Mouse (Mus musculus): Measurements from ENCODE around the gene Sema4a. TPM values are rescaled to one million over a fixed set of nuclear protein-coding genes. Genes with fewer than 3 reads are reported as not detected.

Sema4a gene
- polyA plus RNA-seq, 1 experiment from 2014 or later = 28.8 TPM

DNA sequence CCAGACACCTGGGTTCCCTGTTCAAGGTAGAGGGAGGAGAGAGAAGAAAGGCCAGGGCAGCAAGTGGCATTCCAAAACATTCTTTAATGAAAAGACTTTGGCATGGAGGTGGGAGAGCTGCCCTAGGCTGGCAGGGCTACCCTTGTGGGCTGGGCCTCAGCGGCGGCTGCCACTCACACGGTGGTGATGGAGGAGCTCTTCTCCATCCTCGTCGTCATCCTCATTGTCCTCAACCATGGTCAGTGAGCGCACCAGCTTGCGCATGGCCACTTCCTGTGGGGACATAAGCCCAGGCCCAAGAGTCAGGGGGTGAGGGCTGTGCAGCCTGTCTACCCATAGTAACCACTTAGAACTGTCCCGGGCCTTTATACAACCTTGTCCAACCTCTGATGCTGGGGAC, 22.2 kb upstream of the Sema4a start:
- no peaks in the 10 kb centered on the region for H3K9me3 ChIP-seq
- peaks cover 10% of the 10 kb centered on the region; the same call in 1 of the 2 replicates for H3K36me3 ChIP-seq
- no peak overlapping the region for H3K4me2 ChIP-seq (replicated peaks)
- H3K27me3 ChIP-seq = peaks cover 68% of the 10 kb centered on the region
- no peak overlapping the region for H3K27ac ChIP-seq
- peaks cover 10% of the 10 kb centered on the region for H3K4me1 ChIP-seq (replicated peaks)
- WGBS = 72% methylated on average over 8 of the region's 8 CpGs
- H3K4me3 ChIP-seq (replicated peaks) = no peak overlapping the region
- 0 out of 2 replicates have a peak overlapping the region, but pooled peaks have one; percentile 2 for H3K9ac ChIP-seq (replicated peaks)
- peak; percentile 29; the same call in 1 of the 2 replicates for ATAC-seq

DNA sequence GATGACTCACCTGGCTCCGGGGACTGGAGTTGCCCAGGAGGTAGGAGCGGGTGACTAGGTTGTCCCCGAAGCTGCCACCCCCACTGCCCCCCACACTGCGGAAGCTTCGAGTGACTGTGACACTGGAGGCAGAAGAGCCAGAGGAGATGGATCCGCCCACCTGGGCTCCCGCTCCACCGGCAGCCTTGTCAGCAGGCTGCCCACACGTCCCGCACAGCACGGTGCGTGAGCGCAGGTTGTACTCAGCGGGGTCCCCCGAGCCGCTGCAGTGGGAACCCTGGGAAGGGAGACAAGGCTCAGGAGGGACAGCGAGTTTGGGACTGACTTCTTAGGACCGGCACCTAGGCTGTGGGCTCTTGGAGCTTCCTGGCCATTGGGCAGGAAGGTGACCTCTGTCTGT, 21.4 kb upstream of the Sema4a start:
- no peak overlapping the region for H3K4me3 ChIP-seq (replicated peaks)
- H3K27ac ChIP-seq = no peak overlapping the region
- peak overlapping the region; percentile 46; the same call in 1 of the 2 replicates for H3K9ac ChIP-seq (replicated peaks)
- no peak overlapping the region for H3K4me2 ChIP-seq (replicated peaks)
- H3K4me1 ChIP-seq (replicated peaks) = peaks cover 9% of the 10 kb centered on the region
- peaks cover 63% of the 10 kb centered on the region for H3K27me3 ChIP-seq
- H3K36me3 ChIP-seq = peaks cover 8% of the 10 kb centered on the region; the same call in 1 of the 2 replicates
- no peaks in the 10 kb centered on the region for H3K9me3 ChIP-seq
- ATAC-seq = no peak
- 25% methylated on average over 18 of the region's 18 CpGs for WGBS

DNA sequence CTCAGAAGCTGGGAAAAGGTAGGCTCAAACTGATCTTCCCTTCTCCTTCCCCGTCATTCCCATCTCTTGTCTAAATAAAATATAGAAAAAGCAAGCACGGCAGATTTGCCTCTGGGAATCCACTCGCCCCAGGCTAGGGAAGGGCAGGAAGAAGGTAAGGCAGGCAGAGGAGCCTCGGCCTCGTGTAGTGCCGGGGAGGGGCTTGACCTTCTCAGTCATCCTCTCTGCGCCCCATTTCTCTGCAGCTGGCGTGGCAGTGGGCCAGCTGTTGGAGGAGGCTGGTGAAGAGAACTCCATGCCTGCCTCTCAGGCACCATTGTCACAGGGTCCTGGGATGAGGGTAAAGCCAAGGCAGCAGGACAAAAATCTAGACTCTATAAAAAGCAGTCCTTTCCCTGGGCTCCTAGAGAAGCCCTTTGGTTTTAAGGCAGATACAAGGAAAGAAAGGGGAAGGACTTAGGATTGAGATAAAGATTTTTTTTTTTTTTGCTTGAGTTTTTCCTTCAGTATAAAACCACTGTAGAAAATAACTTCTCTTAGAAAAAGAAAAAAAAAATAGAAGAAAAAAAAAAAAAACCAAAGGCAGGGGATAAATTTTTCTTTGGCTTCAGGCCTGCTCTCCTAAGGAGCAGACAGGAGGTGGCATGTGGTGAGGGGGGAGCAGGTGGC, 20.5 kb upstream of the Sema4a start:
- H3K27me3 ChIP-seq = peaks cover 55% of the 10 kb centered on the region
- H3K9ac ChIP-seq (replicated peaks) = peak overlapping the region; percentile 46; the same call in 1 of the 2 replicates
- 66% methylated on average over 8 of the region's 8 CpGs for WGBS

DNA sequence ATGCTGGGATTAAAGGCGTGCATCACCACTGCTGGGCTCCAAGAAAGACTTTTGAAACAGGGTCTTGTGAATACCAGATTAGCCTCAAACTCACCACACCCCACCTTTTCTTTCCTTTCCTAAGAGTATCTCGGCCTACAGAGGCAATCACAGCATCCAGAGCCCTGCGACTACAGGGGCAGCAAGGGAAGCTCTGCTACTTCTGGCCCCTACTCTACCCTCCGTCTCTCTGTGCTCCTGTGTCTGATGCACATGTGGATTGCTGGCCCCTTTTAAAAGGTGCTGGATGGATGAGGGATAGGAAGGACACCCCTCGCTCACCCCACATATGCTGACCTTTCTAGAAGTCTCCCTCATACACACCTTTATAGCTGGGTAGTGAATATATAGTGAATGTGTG, 19.7 kb upstream of the Sema4a start:
- WGBS = 84% methylated on average over 5 of the region's 5 CpGs
- H3K9me3 ChIP-seq = no peaks in the 10 kb centered on the region
- peaks cover 9% of the 10 kb centered on the region for H3K4me1 ChIP-seq (replicated peaks)
- no peak for ATAC-seq
- no peak overlapping the region for H3K4me2 ChIP-seq (replicated peaks)
- peaks cover 47% of the 10 kb centered on the region for H3K27me3 ChIP-seq
- H3K27ac ChIP-seq = no peak overlapping the region
- H3K4me3 ChIP-seq (replicated peaks) = no peak overlapping the region
- no peaks in the 10 kb centered on the region for H3K36me3 ChIP-seq
- H3K9ac ChIP-seq (replicated peaks) = no peak overlapping the region

More for the DNA sequence above, 20.5 kb upstream of the Sema4a start:
- H3K4me1 ChIP-seq (replicated peaks) = peaks cover 9% of the 10 kb centered on the region
- no peaks in the 10 kb centered on the region for H3K9me3 ChIP-seq
- H3K27ac ChIP-seq = no peak overlapping the region
- H3K4me3 ChIP-seq (replicated peaks) = no peak overlapping the region
- no peak for ATAC-seq
- H3K4me2 ChIP-seq (replicated peaks) = no peak overlapping the region
- 0 out of 2 replicates have a peak, but pooled peaks cover 3% of the 10 kb centered on the region for H3K36me3 ChIP-seq

DNA sequence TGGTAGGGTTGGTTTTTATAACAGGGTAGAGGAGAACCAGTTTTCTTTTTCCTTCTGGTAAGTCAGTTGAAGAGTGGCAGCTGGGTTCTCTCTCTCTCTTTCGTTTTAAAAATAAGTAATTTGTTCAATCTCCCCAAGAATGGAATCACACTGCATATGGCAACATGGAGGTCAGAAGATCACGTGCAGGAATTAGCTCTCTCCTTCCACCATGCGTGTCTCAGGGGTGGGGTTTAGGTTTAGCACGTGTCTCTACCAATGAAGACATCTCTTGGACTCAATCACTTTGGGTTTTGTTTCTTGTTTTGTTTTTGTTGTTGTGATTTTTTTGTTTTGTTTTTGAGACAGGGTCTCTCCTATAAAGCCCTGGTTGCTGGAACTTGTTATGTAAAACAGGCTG, 18.8 kb upstream of the Sema4a start:
- H3K4me3 ChIP-seq (replicated peaks) = no peak overlapping the region
- no peaks in the 10 kb centered on the region for H3K9me3 ChIP-seq
- peaks cover 38% of the 10 kb centered on the region for H3K27me3 ChIP-seq
- no peak for ATAC-seq
- WGBS = 86% methylated on average over 4 of the region's 4 CpGs
- H3K27ac ChIP-seq = no peak overlapping the region
- H3K4me1 ChIP-seq (replicated peaks) = peaks cover 6% of the 10 kb centered on the region
- H3K4me2 ChIP-seq (replicated peaks) = no peak overlapping the region
- no peak overlapping the region for H3K9ac ChIP-seq (replicated peaks)
- H3K36me3 ChIP-seq = no peaks in the 10 kb centered on the region

DNA sequence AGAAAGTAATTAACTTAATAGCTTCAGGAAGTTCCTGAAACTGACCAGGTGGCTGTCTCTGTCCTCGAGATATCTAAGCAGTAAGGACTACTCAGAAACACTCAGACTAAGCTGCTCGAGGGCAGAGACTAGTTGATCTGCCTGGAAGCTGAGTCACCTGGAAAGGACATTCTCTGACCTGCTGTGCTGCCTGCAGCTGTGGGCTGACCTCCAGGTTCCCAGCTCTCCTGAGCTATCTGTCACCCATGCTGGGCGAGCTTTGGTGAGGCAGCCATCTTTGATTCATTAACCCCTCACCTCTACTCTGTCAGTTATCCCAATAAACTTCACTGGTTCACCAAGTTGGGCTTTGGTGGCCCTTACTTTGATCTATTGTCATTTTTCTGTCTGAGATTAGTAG, 18.2 kb upstream of the Sema4a start:
- no peak overlapping the region for H3K4me2 ChIP-seq (replicated peaks)
- H3K9ac ChIP-seq (replicated peaks) = no peak overlapping the region
- H3K9me3 ChIP-seq = no peaks in the 10 kb centered on the region
- H3K4me3 ChIP-seq (replicated peaks) = no peak overlapping the region
- WGBS = 67% methylated on average over 3 of the region's 3 CpGs
- H3K4me1 ChIP-seq (replicated peaks) = no peaks in the 10 kb centered on the region
- no peaks in the 10 kb centered on the region for H3K36me3 ChIP-seq
- H3K27ac ChIP-seq = no peak overlapping the region
- ATAC-seq = no peak
- H3K27me3 ChIP-seq = peaks cover 32% of the 10 kb centered on the region

DNA sequence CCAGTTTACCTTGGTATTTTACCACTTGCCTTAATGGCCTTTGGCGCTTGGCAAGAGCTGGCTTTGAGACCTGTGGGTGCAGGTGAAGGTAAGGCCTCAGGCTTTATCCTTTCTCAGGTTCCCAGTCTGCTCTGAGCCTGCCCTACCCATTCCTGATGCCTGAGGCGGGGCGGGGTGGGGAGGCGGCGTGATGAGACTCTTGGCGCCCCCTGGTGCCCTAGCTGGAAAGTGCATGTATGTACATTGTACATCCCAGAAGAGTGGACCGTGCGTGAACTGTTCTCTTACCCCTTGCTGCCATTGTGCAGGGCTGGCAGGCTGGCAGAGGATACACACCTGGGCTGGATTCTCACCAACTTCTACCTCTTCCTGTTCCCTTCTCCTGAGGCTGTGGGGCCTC, 16.8 kb upstream of the Sema4a start:
- no peaks in the 10 kb centered on the region for H3K36me3 ChIP-seq
- H3K4me1 ChIP-seq (replicated peaks) = peaks cover 6% of the 10 kb centered on the region; the same call in 1 of the 2 replicates
- H3K9me3 ChIP-seq = no peaks in the 10 kb centered on the region
- no peak overlapping the region for H3K4me3 ChIP-seq (replicated peaks)
- no peak overlapping the region for H3K9ac ChIP-seq (replicated peaks)
- H3K4me2 ChIP-seq (replicated peaks) = no peak overlapping the region
- H3K27ac ChIP-seq = no peak overlapping the region
- H3K27me3 ChIP-seq = peaks cover 18% of the 10 kb centered on the region
- ATAC-seq = peak; percentile 82
- 4% methylated on average over 8 of the region's 8 CpGs for WGBS

DNA sequence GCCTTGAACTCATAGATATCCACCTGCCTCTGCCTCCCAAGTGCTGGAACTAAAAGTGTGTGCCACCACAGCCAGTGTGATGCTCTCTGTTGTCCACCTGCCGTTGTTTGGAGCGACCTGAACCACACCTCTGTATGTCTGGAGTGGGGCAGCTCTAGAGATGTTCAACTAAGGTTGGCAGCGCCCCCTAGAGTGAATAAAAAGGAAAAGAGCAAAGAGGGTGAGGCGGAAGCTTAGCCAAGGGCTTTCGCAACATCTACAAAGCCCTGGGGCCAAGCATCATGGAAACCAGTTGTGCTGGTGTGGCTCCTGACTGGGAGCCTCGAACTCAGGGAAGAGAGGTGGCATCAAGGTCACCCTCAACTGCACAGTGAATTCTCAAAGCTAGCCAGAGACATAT, 15.4 kb upstream of the Sema4a start:
- ATAC-seq = no peak
- 59% methylated on average over 6 of the region's 6 CpGs for WGBS

DNA sequence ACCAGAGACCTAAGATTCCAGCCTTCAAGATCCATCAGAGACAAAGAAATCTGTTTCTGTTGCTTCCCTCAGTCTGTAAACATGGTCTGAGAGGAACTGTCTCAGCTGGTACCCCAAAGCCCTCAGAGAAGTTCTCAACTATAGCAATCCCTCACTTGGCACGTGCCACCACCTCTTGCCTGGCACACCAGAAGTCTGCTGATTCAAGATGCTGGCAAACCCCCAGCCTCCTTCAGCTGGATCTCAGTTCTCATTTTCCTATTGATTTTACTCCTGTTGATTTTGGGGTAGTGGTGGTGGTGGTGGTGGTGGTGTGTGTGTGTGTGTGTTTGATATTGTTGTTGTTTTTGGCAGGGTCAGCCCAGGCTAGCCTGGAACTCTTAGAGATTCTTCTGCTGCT, 12.6 kb upstream of the Sema4a start:
- Histone ChIP-seq H3K9ac (replicated peaks) (no peak overlapping the region), H3K27ac (no peak overlapping the region), H3K4me2 (replicated peaks) (no peak overlapping the region), H3K27me3 (no peaks in the 10 kb centered on the region), H3K9me3 (no peaks in the 10 kb centered on the region), H3K36me3 (no peaks in the 10 kb centered on the region), H3K4me1 (replicated peaks) (peaks cover 8% of the 10 kb centered on the region; the same call in 1 of the 2 replicates), H3K4me3 (replicated peaks) (no peak overlapping the region)
- no peak for ATAC-seq
- 88% methylated on average over 1 of the region's 1 CpGs for WGBS

More for the DNA sequence above, 15.4 kb upstream of the Sema4a start:
- Histone ChIP-seq H3K9me3 (no peaks in the 10 kb centered on the region), H3K27me3 (peaks cover 8% of the 10 kb centered on the region), H3K36me3 (no peaks in the 10 kb centered on the region), H3K4me1 (replicated peaks) (peaks cover 8% of the 10 kb centered on the region; the same call in 1 of the 2 replicates), H3K4me2 (replicated peaks) (no peak overlapping the region), H3K4me3 (replicated peaks) (no peak overlapping the region), H3K9ac (replicated peaks) (no peak overlapping the region), H3K27ac (no peak overlapping the region)

DNA sequence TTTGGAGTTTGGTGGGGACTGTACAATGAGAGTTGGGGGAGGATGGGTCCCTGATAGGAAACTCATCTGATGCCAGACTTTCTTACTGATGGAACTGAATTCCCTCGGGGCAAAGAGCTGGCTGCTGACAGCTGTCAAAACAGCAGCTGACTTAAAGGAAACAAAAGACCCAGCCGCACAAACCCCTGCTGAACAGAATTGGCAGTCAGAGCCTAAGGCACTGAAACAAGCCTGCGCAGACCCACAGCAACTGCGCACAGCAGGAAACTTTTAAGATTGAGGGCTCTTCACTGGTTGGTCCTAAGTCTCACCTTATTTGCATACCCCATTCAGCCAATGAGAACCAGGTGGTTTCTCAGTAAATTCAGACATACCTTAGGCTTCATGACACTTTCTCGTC, 12.0 kb upstream of the Sema4a start:
- Histone ChIP-seq H3K4me1 (replicated peaks) (peaks cover 8% of the 10 kb centered on the region; the same call in 1 of the 2 replicates), H3K9me3 (no peaks in the 10 kb centered on the region), H3K36me3 (no peaks in the 10 kb centered on the region), H3K27me3 (0 out of 2 replicates have a peak, but pooled peaks cover 3% of the 10 kb centered on the region), H3K9ac (replicated peaks) (no peak overlapping the region), H3K27ac (no peak overlapping the region), H3K4me3 (replicated peaks) (no peak overlapping the region), H3K4me2 (replicated peaks) (no peak overlapping the region)
- ATAC-seq = 0 out of 2 replicates have a peak, but pooled peaks have one; percentile 27
- 25% methylated on average over 5 of the region's 5 CpGs for WGBS

DNA sequence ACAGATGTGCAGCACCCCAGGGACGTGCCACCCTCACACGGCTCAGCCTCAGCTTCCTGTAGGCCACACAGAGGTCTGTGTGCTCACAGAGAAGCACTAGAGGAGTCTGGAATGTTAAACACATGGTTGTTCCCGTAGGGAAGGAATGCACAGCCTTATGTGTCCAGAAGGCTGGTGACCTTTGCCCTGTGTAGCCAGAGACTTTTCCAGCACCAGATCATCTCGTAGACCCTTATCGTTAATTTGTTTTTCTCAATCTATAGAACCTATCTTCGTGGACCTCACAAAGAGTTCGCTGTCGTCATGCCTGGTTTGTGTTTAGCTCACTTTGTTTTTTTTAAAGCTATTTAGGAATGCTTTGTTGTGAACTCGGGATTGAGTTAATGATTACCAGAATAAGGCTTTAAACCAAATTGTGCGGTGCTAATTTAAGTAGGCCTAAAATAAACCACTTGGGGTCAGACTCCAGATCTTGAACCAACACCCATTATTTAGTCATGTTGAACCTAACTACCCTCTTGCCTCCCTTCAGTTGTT, 10.0 kb upstream of the Sema4a start:
- no peak overlapping the region for H3K4me3 ChIP-seq (replicated peaks)
- H3K9ac ChIP-seq (replicated peaks) = no peak overlapping the region
- H3K4me2 ChIP-seq (replicated peaks) = no peak overlapping the region
- no peak overlapping the region for H3K27ac ChIP-seq
- H3K9me3 ChIP-seq = no peaks in the 10 kb centered on the region
- no peaks in the 10 kb centered on the region for H3K36me3 ChIP-seq
- no peak for ATAC-seq
- 75% methylated on average over 10 of the region's 10 CpGs for WGBS
- H3K4me1 ChIP-seq (replicated peaks) = peaks cover 10% of the 10 kb centered on the region; the same call in 1 of the 2 replicates
- 0 out of 2 replicates have a peak, but pooled peaks cover 9% of the 10 kb centered on the region for H3K27me3 ChIP-seq

DNA sequence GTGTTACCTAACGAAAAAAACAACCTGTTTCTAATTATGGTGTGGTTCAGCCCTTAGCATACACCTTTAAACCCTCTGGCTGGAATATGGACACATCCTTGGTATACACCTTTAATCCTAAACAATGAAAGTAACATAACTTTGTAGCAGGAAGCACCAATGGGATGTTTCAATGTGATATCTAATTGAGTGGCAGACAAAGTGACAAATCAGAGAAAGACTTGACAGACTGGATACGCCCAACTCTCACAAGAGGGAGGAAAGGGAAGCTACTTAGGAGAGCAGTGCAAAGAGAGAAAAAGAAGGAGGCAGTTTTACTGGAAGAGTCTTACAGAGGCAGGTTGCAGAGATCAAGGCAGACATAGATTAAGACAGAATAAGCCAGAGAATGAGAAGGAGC, 8.5 kb upstream of the Sema4a start:
- H3K27ac ChIP-seq = no peak overlapping the region
- no peak overlapping the region for H3K4me2 ChIP-seq (replicated peaks)
- no peaks in the 10 kb centered on the region for H3K36me3 ChIP-seq
- 0 out of 2 replicates have a peak, but pooled peaks cover 9% of the 10 kb centered on the region for H3K27me3 ChIP-seq
- no peak overlapping the region for H3K9ac ChIP-seq (replicated peaks)
- ATAC-seq = no peak
- WGBS = 83% methylated on average over 2 of the region's 2 CpGs
- no peak overlapping the region for H3K4me3 ChIP-seq (replicated peaks)
- H3K4me1 ChIP-seq (replicated peaks) = peaks cover 10% of the 10 kb centered on the region; the same call in 1 of the 2 replicates
- no peaks in the 10 kb centered on the region for H3K9me3 ChIP-seq
